Mouse (Mus musculus): ENCODE data around the gene Anks6.

GRCm38 (mm10) chr4:47012476-47012875 is 44.8 kb downstream of the Anks6 start:
- TF ChIP-seq TAL1 (IDR thresholded peaks at IDR 0.05; ENCODE audit: low read length) (no peak), GATA1 (IDR thresholded peaks at IDR 0.05; ENCODE audit: low read length) (no peak)

Measured in erythroblast, embryonic 14.5 days (primary cell).